Mouse (Mus musculus): Measurements from ENCODE around the gene Tmed10.

- TF ChIP-seq CTCF (conservative IDR thresholded peaks at IDR 0.05; ENCODE audit: insufficient read depth, insufficient read length, low read depth, low read length) = no peak
- no peak for TF ChIP-seq POLR2A (IDR thresholded peaks at IDR 0.05; ENCODE audit: low read depth, low read length)
Measured at GRCm38 (mm10) chr12:85393981-85394380, 19.3 kb upstream of the Tmed10 start.
